Mouse (Mus musculus): ENCODE results near the gene Tor4a. TPM values are rescaled to one million over a fixed set of nuclear protein-coding genes. Genes with fewer than 3 reads are reported as not detected.

The Tor4a gene
- 1 to 10 TPM; 1.8 to 1.9 TPM for total RNA-seq (2021)

- peak in 1 of 2 experiments; percentile 92 for DNase-seq (ENCODE audit: extremely low spot score in 1 of 2, low spot score in 2 of 2)
- intact Hi-C loops (cut with DNase I) = no loop called here
Observed at GRCm38 (mm10) chr2:25196172-25196954, at the start of gene Tor4a. Gene Tor4a, minus strand, starts transcription at chr2:25196886.

DNA sequence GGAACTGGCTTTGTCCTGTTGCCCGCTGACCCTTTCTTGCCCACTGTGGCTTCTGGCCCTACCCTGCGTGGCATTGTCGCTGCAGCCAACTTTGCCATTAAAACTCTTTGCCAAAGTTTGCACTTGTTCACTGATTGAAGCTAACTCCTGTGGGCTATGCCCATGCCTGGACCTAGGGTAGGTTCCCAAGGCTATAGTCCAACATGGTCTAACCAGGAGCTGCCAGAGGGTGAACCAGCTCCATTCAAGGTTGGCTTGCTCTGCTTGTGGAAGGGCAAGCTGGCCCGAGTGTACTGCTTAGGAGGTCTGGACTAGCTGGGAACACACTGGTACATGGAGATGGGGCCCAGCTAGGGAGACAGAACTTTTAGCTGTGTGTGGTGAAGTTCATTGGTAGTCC, 47.5 kb upstream of the Tor4a start:
- intact Hi-C loops (cut with DNase I) = no loop called here
- no peak for DNase-seq (ENCODE audit: extremely low spot score in 1 of 2, low spot score in 2 of 2)

- DNase-seq (ENCODE audit: extremely low spot score in 1 of 2, low spot score in 2 of 2) = no peak
- intact Hi-C loops (cut with DNase I) = no loop called here
Observed at GRCm38 (mm10) chr2:25243342-25243741, 46.7 kb upstream of the Tor4a start.

GRCm38 (mm10) chr2:25242101-25242506, 45.4 kb upstream of the Tor4a start, which contains the start of the genes Rnf208 and Cysrt1:
Gene Rnf208, plus strand, starts transcription at chr2:25242255.
Gene Cysrt1, minus strand, starts transcription at chr2:25242452.
- peak in 1 of 2 experiments; percentile 61 for DNase-seq (ENCODE audit: extremely low spot score in 1 of 2, low spot score in 2 of 2)
- intact Hi-C loops (cut with DNase I) = no loop called here

DNA sequence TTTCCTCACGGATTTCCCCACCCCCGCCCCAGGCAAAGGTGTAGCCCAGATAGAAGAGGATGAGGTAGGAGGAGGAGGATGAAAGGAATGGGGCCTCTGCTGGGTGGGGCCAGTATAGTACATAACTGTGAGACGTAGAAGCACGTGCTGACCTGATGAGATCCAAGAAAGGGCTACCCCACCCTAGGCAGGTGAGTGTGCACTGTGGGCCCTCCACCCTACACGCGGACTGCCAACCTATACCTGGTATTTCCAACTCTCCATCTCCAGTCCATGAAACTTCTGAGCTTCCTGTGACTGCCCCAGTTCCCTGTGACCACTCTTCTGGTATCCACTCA, 44.7 kb upstream of the Tor4a start:
- intact Hi-C loops (cut with DNase I) = no loop called here
- DNase-seq (ENCODE audit: extremely low spot score in 1 of 2, low spot score in 2 of 2) = no peak

DNA sequence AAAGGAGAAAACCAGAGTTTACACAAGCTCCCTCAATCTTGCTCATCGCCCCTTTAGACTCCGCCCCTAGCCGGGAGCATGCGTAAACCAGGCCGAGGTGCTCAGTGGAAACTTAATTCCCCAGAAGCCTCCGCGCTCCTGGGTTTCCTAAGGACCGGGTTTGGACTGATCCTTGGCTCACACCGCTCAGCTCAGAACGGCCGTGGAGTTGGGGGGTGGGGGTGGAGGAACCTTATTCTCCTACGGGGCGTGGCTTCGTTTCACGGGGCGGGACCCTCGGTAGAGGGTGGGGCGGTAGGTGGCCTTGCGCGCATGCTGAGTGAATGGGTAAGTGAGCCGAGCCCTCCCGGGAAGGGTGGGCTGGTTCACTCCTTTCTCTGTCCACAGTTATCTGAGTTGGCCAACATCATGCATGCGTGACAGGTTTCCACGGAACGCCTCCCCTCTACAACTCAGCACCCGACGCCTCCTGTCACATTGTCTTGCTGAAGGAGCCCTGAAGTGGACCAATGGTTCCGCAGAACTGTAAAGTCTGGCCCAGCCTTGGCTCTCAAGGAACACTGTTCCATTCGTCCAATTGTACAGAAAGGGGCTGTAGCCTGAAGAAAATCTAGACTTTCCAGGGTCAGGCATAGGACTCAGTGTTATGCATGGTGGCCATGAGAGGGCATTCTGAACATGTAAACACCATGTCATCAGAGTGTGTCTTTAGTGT, 44.2 kb upstream of the Tor4a start:
- intact Hi-C loops (cut with DNase I) = no loop called here
- peak; percentile 63 to 86 for DNase-seq (ENCODE audit: extremely low spot score in 1 of 2, low spot score in 2 of 2)

GRCm38 (mm10) chr2:25240310-25240709, 43.6 kb upstream of the Tor4a start:
- intact Hi-C loops (cut with DNase I) = no loop called here

DNA sequence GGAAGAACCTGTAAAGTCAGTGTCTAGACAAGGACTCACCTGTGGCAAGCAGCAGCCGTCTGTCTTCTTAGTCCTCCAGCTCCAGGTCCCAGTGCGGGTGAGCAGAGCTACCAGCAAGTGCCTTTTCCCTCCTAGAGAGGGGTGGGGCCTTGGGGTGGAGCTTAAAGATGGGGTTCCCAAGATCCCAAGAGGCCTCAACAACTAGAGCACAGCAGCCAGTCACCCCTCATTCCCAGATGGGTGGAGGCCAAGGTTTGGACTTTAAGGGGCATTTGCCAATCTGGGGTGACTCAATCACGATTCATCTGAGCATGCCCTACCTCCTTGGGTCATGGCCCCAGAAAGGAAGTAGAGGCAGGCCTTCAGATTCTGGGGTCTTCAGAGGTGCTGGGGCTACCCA, 43.1 kb upstream of the Tor4a start:
- intact Hi-C loops (cut with DNase I) = no loop called here
- no peak for DNase-seq (ENCODE audit: extremely low spot score in 1 of 2, low spot score in 2 of 2)

More at GRCm38 (mm10) chr2:25240310-25240709, 43.6 kb upstream of the Tor4a start:
- no peak for DNase-seq (ENCODE audit: extremely low spot score in 1 of 2, low spot score in 2 of 2)

GRCm38 (mm10) chr2:25238106-25238505, 41.4 kb upstream of the Tor4a start:
- no peak for DNase-seq (ENCODE audit: extremely low spot score in 1 of 2, low spot score in 2 of 2)
- intact Hi-C loops (cut with DNase I) = no loop called here

GRCm38 (mm10) chr2:25237522-25237921, 40.8 kb upstream of the Tor4a start:
- intact Hi-C loops (cut with DNase I) = no loop called here

GRCm38 (mm10) chr2:25236614-25237013, 39.9 kb upstream of the Tor4a start, which contains the start of gene Rnf224:
Gene Rnf224, minus strand, starts transcription at chr2:25236787.
- intact Hi-C loops (cut with DNase I) = no loop called here
- no peak for DNase-seq (ENCODE audit: extremely low spot score in 1 of 2, low spot score in 2 of 2)

More at GRCm38 (mm10) chr2:25237522-25237921, 40.8 kb upstream of the Tor4a start:
- DNase-seq (ENCODE audit: extremely low spot score in 1 of 2, low spot score in 2 of 2) = no peak

- no peak for DNase-seq (ENCODE audit: extremely low spot score in 1 of 2, low spot score in 2 of 2)
- intact Hi-C loops (cut with DNase I) = no loop called here
Observed at GRCm38 (mm10) chr2:25234551-25235220, 38.0 kb upstream of the Tor4a start.

DNA sequence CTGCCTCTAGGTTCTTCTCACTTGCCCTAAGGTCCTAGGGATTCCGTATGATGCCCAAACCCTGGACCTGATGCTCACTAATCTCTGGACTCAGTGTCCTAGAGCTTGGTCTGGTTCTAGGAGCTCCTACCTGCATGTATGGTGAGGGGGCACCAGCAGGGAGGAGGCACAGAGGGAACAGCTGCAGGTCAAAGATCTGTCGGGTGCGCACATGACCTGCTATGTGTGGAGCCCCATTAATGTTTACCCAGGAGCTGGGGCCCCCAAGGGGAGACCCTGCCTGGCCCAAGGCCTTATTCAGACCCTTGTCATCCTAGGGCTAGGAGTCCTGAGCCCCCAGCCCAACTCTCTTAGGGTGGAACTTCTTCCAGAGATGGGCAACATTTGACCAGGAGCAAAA, 37.4 kb upstream of the Tor4a start, which contains the start of gene Slc34a3:
TSS of gene Slc34a3 (minus strand) at position 315 of the 400 bp plus-strand sequence.
- DNase-seq (ENCODE audit: extremely low spot score in 1 of 2, low spot score in 2 of 2) = no peak
- intact Hi-C loops (cut with DNase I) = no loop called here

- no peak for DNase-seq (ENCODE audit: extremely low spot score in 1 of 2, low spot score in 2 of 2)
- intact Hi-C loops (cut with DNase I) = no loop called here
Observed at GRCm38 (mm10) chr2:25233421-25233820, 36.7 kb upstream of the Tor4a start.

DNA sequence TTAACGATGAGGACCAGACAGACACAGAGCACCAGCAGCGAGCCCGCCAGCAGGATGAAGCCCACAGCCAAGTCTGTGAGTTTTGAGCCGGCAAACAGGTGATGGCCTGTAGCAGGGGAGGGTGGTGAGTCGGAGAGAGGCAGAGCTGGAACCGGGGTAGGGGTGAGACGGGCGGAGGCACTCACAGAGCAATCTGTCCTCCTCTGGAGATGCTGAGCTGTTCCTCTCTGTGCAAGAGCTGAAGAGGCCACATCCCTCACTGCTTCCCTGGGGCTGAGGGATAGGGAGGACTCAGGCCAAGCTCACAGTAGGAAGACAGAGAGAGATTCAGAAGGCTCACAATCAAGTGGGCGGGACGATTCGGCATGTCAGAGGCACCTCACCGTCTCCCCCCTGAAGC, 34.4 kb upstream of the Tor4a start:
- DNase-seq (ENCODE audit: extremely low spot score in 1 of 2, low spot score in 2 of 2) = no peak
- intact Hi-C loops (cut with DNase I) = no loop called here

- no peak for DNase-seq (ENCODE audit: extremely low spot score in 1 of 2, low spot score in 2 of 2)
- intact Hi-C loops (cut with DNase I) = no loop called here
Observed at GRCm38 (mm10) chr2:25230581-25230980, 33.9 kb upstream of the Tor4a start.

DNA sequence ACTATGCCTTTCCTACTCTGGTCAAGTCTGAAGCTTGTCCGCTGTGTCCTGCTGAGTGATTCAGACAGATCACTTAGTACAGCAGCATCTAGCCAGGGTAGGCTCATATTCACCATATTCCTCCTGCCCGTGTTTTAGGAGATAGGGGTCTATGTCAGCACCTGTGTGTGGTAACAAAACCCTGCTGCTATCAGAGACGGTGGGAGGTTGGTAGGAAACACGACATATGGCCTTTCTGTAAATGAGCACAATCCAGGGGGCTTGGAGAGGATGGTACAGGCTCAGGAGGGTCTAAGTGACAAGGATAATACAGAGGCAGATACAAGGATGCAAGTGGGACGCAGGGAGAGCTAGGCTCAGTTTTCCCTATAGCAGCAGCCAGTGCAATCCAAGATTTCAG, 32.9 kb upstream of the Tor4a start:
- DNase-seq (ENCODE audit: extremely low spot score in 1 of 2, low spot score in 2 of 2) = no peak

GRCm38 (mm10) chr2:25228995-25229530, 32.4 kb upstream of the Tor4a start:
- DNase-seq (ENCODE audit: extremely low spot score in 1 of 2, low spot score in 2 of 2) = no peak
- intact Hi-C loops (cut with DNase I) = no loop called here

More for the DNA sequence above, 32.9 kb upstream of the Tor4a start:
- intact Hi-C loops (cut with DNase I) = no loop called here

GRCm38 (mm10) chr2:25228431-25228889, 31.8 kb upstream of the Tor4a start:
- DNase-seq (ENCODE audit: extremely low spot score in 1 of 2, low spot score in 2 of 2) = peak; percentile 82 to 92
- intact Hi-C loops (cut with DNase I) = no loop called here
